Mouse (Mus musculus) ES-Bruce4 (cell line): Measurements from ENCODE around the gene Il18.

ENCODE experiments used
- CTCF ChIP-seq: IDR thresholded peaks from one replicate; pipeline ENCODE4 v1.8.1; 2011; ENCODE audit warnings: low read depth, low read length
- EP300 ChIP-seq: IDR thresholded peaks from 2 replicates; pipeline ENCODE4 v1.6.1; 2011; ENCODE audit warnings: low read depth, low read length; ENCODE audit not compliant: insufficient read depth
- POLR2A ChIP-seq: IDR thresholded peaks from one replicate; pipeline ENCODE4 v1.8.1; 2011; ENCODE audit warnings: low read length; ENCODE audit not compliant: insufficient read depth

DNA sequence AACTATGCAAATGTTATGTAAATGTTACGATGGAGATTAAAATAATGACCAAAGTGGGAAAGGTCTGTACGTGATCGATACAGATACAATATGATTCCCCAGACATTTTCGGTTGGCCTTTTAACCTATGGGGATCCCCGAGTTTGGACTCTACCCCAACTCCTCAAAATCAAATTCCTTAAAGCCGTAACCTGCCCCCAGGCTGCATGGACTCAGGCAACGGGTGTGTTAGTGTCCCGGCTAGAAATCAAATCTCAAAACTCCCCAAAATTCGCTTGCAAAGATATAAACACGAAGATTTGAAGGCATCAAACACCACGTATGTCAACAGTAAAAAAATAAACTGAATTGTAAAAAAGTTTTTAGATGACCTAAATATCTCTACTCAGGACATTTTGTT lies 61.5 kb downstream of the Il18 start:
- no peak for TF ChIP-seq CTCF
- TF ChIP-seq EP300, result no peak
- TF ChIP-seq POLR2A, result no peak
